Mouse (Mus musculus): Measurements from ENCODE around the gene Fabp3.
A peak's percentile ranks its signal among the peaks of the same experiment; 100 is the strongest.

Gene Fabp3

GRCm38 (mm10) chr4:130308231-130309081 lies at the start of gene Fabp3, which contains the start of gene Gm10570:
Fabp3 (plus strand) TSS chr4:130308595.
Gm10570 (minus strand) TSS chr4:130308674.
- no peak for DNase-seq (ENCODE audit: low read depth, low spot score)

- DNase-seq (ENCODE audit: low read depth, low spot score) = no peak
Observed at GRCm38 (mm10) chr4:130260406-130260805, 48.0 kb upstream of the Fabp3 start.

DNA sequence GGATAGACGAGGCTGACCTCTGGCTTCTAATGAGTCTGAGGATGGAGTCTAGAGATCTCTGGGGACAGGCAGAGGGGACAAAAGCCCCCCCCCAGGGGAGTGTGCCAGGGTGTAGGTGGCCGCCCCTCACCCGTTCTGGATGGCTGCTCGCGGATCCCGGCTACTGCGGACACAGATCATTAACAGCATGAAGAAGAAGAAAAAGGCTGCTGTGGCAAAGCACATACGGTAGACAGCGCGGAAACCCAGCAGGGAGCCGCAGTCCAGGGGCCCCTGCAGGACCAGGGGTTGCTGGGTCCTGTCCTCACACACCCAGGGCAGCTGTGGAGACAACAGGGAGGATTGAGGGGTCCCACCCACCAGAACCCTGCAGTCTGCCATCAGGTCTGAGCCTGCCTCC lies 44.3 kb upstream of the Fabp3 start:
- DNase-seq (ENCODE audit: low read depth, low spot score) = no peak

GRCm38 (mm10) chr4:130264698-130265349 lies 43.6 kb upstream of the Fabp3 start:
- no peak for DNase-seq (ENCODE audit: low read depth, low spot score)

GRCm38 (mm10) chr4:130266601-130267000 lies 41.8 kb upstream of the Fabp3 start:
- no peak for DNase-seq (ENCODE audit: low read depth, low spot score)

GRCm38 (mm10) chr4:130267069-130267468 lies 41.3 kb upstream of the Fabp3 start:
- no peak for DNase-seq (ENCODE audit: low read depth, low spot score)

GRCm38 (mm10) chr4:130268736-130269135 lies 39.7 kb upstream of the Fabp3 start:
- no peak for DNase-seq (ENCODE audit: low read depth, low spot score)

GRCm38 (mm10) chr4:130270089-130270488 lies 38.3 kb upstream of the Fabp3 start:
- no peak for DNase-seq (ENCODE audit: low read depth, low spot score)

DNA sequence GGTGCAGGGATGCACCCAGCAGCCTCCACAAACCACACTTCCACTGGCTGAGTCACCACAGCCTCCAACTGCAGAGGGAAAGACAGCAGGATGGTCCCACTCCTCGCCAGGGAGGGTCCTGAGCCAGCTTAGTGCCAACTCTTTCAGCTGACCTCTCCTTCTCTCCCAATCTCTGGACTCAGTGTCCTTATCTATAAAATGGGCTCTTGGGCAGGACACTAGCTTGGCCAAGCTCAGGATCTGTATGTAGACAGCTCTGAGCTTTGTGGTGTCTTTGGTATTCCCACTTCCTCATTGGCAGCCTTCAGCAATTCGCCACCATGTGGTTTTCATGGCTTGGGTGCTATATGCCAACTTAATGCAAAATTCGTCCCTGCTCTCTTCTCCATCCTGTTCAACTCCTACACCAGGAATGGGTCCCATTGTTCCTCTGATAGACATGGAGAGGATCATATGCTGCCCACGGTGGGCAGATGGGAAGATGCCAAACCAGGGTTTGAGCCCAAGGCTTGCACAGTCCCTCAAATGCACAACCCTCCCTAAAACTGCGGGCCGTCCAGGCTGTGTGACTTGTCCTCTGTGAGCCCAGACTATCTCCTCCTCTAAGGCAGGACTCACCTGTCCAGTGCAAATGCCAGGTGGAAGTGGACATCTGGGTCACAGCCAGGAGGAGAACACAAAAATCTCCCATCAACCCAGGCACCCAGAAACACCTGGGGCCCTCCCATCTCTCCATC lies 37.6 kb upstream of the Fabp3 start:
- DNase-seq (ENCODE audit: low read depth, low spot score) = no peak

DNA sequence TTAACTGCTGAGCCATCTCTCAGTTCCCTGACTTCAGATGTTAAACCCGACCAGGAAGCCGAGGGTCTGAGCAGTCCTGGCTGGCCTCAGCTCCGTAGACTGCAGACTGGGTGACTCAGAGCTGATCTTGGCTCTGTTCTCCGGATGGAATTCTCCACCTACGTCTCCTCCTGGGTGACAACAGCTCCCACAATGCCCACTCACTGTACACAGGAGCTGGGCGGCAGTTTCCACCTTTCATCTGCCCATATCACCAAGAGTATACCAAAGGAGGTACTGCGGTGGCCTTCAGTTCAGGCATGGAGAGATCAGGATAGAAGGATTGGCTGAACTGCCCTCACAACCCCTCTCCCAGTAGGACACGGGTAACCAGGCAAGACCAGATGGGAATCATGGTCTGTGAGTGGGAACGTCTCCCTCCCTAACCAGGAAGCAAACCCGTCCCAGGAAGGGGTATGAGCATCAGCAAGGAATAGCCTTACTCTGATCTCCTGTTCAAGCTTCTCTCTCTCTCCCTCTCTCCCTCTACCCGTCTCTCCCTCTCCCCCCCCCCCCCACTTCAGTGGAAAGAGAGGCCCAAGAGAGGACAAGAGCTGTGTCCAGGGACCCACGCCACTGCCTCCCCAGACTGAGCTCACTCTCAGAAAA lies 34.6 kb upstream of the Fabp3 start:
- no peak for DNase-seq (ENCODE audit: low read depth, low spot score)

DNA sequence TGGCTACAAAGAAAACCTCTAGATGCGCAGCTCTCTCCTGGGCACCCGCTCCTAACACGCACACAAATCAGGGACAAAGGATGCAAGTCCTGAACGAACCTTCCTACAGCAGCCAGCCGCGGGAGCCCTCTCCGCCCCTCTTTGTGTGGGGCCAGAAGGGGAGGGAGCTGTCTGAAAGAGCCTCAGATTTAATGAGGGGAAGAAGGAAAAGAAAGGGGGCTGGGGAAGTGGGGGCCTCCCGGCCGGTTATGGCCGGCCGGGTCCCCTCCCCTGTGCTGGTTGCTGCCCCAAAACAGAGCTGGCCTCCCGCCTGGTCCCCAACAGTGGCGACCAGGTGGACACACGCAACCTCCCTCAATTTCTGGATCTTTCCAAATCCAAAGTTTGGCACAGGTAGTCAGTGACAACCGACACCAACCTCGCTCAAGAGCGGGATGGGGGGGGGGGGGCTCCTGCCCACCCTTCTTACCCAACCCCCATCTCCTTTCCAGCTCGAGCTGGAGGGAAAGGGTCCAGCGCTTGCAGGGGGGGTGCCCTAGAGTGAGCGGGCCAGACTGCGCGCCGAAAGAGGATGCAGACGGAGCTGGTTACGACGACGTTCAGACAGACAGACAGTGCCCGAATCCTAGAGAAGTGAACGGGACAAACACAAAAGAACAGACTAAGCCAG lies 33.9 kb upstream of the Fabp3 start:
- DNase-seq (ENCODE audit: low read depth, low spot score) = no peak

GRCm38 (mm10) chr4:130275016-130275822 lies 33.2 kb upstream of the Fabp3 start:
- DNase-seq (ENCODE audit: low read depth, low spot score) = no peak

DNA sequence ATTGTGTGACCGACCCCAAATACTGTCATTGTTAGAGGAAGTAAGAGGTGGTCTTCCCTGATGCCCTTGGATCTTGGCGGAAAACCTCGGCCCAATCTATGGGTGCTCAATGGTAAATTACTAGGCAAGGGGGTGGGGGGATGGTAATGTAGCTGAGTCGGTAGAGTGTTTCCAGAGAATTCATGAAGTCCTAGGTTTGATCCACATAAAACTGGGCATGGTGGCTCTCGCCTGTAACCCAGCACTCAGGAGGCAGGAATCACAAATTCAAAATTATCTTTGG lies 32.6 kb upstream of the Fabp3 start:
- no peak for DNase-seq (ENCODE audit: low read depth, low spot score)

DNA sequence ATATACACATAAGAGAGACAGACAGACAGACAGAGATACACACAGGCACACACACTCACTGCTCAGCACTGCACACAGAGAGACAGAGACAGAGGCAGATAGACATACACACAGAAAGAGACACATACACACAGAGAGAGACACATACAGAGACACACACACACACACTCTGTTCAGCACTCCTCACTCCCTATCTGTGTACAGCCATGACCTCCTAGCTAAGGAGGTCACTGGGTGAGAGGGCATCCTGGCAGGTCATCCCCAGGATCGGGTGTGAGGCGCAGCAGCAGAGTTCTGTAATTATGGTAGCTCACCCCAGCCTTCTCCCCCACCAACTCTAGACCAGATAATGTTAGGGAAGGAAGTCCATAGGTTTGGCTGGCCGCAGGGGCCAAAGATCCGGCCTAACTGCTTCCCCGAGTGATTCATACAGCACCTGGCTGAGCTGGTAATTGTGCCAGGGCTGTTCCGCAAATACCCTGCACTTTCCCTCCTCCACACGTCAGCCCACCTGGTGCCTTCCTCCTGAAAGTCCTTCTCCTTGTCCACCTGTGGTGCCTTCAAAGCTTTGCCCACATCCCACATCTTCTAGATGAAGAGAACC lies 31.7 kb upstream of the Fabp3 start:
- DNase-seq (ENCODE audit: low read depth, low spot score) = no peak

GRCm38 (mm10) chr4:130279105-130279504 lies 29.3 kb upstream of the Fabp3 start, which contains the start of gene Serinc2:
Serinc2 (minus strand) TSS chr4:130279205.
- no peak for DNase-seq (ENCODE audit: low read depth, low spot score)

- DNase-seq (ENCODE audit: low read depth, low spot score) = no peak
Observed at GRCm38 (mm10) chr4:130282856-130283255, 25.5 kb upstream of the Fabp3 start.

GRCm38 (mm10) chr4:130283826-130284225 lies 24.6 kb upstream of the Fabp3 start:
- no peak for DNase-seq (ENCODE audit: low read depth, low spot score)

DNA sequence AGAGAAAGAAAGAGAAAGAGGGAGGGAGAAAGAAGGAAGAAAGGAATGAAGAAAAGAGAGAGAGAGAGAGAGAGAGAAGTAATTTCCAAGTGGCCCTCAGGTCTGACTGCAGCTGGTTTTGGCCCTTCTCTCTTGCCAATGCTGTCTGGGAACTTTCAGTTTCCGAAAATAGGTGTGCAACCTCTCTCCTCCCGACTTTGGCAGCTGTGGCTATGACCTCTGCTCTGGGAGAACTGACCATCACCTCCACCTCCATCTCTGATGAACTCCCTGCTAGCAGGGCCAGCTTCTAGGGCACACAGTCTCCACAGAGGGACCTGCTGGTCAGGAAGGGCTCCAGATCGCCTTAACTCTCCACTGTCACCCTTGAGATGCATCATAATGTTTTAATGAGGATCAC lies 21.9 kb upstream of the Fabp3 start:
- no peak for DNase-seq (ENCODE audit: low read depth, low spot score)

DNA sequence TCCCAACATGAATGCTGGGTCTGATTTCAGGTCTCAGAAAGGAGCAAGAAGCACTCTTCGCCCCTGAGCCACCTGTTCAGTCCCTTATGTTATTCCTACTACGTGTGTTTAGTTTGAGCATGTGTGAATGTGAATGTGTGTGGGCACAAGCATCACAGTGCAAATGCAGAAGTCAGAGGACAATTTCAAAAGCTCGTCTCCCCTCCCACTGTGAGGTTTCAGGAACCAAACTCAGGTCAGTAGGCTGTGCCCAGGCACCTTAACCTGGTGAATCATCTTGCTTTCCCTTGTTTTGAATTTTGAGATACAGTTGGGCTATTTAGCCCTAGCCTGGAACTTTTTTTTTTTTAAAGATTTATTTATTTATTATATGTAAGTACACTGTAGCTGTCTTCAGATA lies 18.6 kb upstream of the Fabp3 start:
- no peak for DNase-seq (ENCODE audit: low read depth, low spot score)

- DNase-seq (ENCODE audit: low read depth, low spot score) = peak; percentile 88
Observed at GRCm38 (mm10) chr4:130292271-130292670, 16.1 kb upstream of the Fabp3 start.
